Mouse (Mus musculus) frontal cortex, postnatal 25 days (tissue): ENCODE results near the gene Cryab.

Source experiments
- DNase-seq, 2 experiments: peaks; one replicate each; pipeline ENCODE4 v3.0.0; 2022; ENCODE audit warnings: low spot score in 2 of 2

Cryab gene

DNA sequence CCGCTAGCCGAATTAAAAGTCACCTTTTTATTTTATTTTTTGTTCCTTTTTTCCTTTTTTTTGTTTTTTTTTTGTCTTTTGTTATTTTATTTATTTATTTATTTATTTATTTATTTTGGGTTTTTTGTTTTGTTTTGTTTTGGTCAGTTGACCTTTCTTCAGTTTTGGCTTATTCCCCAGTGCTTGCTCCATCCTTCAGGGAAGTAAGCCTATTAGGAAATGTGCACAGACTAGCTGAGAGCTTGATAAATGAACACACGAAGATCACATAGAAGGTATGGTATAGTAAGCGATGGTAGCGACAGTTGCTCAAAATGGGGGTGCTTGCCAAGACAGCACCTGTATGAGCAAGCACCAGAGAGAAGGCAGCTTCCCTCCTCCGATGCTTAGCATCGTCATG, 46.5 kb downstream of the Cryab start:
- DNase-seq, result no peak

DNA sequence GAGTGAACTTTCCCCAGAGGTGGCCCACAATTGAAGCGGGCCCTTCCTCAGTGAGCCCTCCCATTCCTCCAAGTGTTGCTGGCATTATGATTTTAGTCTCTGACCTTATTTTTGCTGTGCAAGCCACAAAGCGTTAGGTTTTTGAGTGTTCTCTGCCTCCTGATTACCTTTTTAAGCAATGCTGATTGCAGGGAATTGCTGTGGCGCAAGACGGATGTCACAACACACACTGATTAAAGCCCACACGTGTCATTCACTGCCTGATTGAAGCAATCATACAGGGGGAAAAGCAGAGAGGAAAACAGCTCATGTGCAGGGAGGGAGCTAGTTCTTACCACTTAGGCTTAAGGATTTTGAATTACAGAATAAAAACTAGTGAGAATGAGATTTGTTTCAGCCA, 47.2 kb downstream of the Cryab start:
- no peak for DNase-seq

DNA sequence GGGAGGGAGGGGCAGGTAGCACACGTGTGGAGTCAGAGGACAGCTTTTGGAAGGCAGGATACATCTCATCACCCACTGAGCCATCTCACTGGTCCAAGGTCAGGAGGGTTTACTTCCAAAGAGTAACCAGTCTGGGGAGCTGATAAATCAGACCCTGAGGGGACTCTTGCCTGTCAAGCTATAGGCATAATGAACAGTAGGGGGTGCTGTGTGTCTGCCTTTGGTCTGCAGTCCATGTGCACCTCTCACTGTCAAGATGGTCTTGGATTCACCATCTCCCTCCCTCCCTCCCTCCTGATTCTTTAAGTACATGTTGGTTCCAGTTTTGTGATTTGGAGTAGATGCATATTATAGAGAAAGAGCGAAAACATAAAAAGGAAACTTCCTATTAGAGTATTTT, 49.9 kb downstream of the Cryab start:
- no peak for DNase-seq

DNA sequence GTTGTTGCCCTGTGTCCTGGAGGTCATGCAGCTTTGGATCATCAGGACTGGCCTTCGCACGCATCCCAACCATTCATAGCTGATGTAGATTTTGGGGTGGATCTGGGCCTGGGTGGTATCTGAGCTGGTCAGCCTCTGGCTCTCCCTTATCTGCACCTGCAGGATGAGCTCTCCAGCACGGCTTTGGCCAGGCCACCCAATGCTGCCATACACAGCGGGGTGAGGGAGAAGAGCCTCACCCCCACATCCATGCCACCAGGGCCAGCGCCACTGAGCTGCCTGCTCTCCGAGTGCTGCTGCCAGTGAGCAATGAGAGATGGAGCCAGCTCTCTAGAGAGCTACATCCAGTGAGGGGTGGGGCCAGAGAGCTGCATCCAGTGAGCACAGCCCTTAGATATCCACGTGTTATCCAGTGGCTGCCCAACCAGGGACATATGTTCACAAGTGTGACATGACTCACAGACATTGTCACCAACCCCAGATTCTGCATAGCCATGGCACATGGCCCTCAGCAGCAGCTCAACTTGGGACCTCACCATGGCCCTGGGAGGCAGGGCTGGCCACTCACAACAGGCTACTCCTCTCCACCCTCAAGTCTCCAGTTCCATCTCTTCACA, 52.0 kb downstream of the Cryab start:
- DNase-seq, result no peak
